Mouse (Mus musculus) skeletal muscle tissue, adult 2 months (tissue): ENCODE measurements at regions not wholly inside any gene's neighbourhood (a gene's known extent, or its start where the extent isn't known, plus 50 kb on each side); places are given as distances from the start of the nearest gene placed in this dataset.
"Not testable (repeated sequence)": the region's sequence is repeated elsewhere in the genome, so short reads cannot be mapped to it uniquely, and the experiment has no call there.

Experiments used
- DNase-seq: peaks from one replicate; pipeline ENCODE4 v3.0.0-alpha.2; 2012; ENCODE audit warnings: low read depth, low spot score

DNA sequence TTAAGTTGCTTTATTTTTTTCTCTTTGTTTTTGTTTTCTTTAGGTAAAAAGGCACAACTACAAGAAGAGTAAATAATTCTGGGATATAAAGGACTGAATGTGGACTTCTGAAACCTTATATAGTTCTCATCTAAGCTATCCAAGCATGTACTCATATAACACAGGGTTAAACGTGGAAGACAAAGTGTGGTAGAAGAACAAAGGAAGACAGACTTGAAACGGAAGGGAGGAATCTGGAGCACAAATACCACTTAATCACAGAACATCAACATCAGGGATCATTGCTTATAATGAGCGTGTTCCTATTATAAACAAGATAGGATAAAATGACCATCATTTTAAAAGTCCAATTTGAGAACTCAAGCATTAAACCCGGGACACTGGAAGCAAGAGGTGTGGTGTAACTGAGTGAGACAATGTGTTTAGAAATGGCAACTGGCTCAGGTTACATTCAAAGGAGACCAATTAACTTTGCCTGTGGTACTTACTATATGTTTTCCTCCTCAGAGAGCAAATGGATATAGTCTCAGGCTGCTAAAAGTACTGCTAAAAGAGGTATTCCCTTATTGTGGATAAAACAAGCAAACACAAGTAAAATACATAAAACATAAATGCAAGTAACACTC, 96.1 kb upstream of the Hdgfl1 start:
- DNase-seq: no peak

DNA sequence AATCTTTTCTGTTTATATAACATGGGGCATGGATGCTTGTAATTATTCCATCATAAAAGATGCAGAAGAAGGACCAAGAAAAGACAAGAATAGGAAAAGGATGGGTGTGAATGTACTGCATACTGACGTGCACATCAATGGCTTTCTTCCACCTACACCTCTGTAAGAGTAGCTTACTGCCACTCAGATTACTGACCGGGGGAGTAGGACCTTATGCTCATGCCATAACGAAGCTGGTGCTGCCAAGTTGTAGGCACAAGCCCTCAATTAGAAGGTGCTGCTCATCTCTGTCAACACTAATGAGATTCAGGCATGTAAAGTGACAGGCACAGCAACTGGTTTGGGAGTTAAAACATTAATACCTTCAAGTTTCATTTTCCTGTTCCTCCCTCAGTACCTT, 97.8 kb upstream of the Hdgfl1 start:
- DNase-seq: no peak

DNA sequence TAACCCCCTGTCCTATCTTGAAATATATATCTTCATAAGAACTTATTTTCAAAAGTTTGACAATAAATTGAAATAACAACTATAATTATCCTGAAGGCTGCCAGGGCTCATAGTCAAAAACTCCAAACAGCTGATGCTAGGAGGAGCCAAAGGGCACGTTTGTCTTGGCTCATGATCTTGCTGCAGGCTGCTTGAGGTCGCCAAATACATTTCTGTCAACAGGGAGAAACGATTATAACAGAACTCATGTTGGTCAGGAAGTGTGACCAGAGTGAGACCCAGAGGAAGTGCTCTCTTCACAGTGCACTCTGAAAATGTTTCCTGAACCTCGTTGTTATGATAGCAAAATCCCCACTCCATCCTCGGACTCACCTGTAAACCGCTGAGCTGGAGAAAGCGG, 140.9 kb upstream of the Prl start:
- DNase-seq: peak; percentile 27

DNA sequence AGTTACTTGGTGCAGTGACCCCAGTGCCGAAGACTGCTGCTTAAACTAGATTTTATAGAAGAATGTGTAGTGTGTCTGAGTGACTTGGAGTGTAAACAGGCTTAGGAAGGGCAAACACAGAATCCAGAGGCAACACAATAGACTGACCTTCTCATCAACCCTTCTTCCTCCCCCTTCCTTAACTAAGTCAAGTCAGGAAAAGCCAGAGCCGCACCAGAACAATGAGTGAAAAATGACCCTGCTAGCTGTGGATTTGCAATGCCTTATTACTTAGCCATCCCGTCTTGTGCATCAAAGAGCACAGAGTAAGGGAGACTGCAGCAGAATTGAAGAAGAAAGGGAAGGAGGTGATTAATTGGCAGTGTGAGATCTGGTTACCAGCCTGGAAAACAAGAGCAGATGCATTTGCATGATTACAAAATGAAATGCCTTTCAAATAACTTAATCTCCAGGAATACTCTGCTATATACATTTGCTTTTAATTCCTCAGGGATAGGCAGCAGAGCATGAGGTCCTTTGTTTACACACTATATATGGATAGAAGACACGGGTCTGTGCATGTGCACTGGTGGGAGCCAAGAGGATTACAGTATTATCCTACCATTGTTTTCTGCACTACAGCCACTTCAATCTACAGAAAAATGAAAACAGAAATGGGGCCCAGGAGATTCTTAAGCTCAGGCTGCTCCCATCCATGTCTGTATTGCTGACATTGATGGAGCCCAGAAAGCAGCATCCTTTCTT, 124.5 kb upstream of the Prl start:
- no peak for DNase-seq

DNA sequence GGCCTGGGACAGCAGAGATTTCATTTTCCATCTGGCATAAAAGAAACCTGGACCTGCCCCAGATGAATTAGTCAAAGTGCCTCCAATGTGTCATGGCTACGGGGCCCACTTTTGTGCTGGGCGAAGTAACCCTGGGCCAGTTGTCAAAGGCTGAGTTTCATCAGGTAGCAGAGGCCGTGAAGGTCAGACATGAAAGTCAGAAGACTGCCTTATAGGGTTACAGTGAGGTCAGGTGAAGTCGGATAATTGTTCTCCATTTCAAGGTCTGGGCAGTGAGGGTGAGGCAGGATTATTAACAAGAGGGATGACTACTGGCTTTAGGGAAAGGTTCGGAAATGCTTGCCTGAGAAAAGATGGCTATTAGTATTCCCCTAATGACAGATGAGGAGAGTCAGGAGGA, 123.5 kb upstream of the Prl start:
- DNase-seq: no peak

DNA sequence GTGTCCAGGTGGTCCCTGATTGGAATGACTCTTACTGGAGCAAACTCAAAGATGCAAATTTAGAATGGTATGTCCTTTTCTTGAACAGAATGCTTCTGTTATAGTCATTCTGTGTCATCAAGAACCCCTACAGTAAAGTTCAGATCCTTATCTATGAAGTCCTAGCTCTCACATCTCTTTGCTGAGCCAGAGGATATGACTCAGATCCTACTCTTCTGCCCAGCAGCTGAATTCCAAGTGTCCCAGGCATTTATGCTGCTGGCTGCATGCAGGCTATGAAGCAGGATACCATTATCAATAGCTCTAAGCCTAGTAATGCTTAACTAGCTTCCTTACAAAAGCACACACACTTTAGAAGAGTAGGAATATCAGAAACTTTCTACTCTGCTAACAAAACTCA, 116.9 kb upstream of the Prl start:
- DNase-seq: no peak

DNA sequence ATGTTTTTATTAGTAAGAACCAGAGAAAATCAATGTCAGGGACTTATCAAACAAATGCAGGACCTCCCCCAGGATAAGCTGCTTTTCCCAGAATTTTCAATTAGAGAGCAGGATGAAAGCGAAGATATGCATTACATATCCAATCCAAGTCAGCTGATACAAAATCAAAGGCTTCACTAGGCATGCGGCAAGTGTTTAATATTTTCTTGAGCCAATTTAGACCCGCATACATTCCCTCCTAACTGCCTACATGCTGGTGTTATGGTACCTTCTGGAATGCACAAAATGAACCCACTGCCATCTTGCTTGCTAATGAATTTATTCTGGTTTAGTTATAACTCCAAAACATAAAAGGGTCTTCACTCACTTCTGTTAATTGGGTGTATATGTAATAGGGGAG, 112.9 kb upstream of the Prl start:
- no peak for DNase-seq

DNA sequence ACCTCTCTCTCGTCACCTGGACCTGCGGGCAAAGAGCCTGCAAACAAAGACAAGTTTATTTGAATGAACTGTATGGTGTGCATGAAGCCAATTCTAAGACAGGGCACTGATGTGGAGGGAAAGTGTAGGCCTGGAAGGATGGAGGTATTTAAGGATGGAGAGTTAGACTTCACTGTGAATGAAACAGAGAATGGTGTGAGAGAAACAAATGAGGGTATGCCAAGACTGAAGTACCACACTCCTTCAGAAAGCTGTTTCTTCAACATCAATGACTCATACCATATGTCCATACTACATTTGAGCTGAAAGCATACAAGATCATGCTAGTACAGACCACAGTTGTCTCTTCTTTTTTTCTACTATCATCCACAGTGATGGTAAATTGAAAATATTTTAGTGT, 105.9 kb upstream of the Prl start:
- DNase-seq: no peak

DNA sequence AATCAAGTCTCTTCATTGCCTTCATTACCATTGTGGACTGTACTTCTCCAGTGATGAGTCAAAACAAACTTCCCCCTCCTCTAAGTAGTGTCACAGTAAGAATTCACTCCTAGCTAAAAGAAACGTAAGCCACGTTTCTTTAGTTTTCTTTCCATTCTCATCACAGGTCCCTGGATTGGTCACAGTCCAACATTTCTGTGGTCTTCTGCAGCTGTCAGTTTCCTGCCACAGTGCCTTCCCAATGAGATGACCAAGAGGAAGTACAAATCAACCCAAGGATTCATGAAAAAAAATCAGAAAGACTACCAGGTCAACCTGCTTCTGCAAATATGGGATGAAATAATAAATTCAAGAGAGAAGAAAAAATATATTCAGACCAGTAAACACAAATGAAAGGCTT, 103.5 kb upstream of the Prl start:
- no peak for DNase-seq

DNA sequence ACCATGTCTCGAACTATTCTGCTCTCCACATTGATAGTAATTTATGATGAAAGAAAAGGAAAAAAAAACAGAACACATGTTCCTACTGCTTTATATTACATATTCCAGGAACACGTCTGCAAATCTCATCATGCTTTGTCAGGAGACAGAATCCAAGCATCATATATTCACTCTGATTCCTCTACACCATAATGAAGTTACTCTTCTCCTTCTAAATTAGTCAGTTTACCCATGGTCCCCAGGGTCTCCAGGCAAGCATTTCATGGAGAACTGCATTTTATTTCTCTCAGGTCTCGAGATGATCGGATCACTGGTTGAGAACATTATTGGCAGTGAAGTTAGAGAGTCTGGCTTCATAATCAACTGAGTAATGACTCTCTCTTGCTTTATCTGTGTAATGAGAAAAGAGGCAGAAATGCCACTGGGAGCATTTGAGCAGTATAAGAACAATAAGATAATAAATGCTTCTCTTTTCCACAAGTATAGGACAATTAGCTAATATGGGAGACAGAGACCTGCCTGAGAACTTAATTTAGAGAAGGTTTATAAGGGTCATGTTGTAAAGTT, 97.8 kb upstream of the Prl start:
- DNase-seq: no peak

DNA sequence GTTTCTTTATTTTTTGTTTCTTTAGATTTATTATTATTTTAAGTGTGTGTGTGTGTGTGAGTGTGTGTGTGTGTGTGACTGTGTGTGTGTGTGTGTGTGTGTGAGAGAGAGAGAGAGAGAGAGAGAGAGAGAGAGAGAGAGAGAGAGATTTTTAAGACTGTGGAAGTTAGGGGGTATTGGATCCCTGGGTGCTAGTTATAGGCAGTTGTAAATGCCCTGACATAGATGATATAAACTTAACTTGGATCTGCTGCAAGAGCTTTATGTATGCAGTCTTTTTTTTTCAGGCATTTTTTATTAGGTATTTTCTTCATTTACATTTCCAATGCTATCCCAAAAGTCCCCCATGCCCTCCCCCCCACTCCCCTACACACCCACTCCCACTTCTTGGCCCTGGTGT, 96.8 kb upstream of the Prl start:
- DNase-seq: not testable (repeated sequence)

DNA sequence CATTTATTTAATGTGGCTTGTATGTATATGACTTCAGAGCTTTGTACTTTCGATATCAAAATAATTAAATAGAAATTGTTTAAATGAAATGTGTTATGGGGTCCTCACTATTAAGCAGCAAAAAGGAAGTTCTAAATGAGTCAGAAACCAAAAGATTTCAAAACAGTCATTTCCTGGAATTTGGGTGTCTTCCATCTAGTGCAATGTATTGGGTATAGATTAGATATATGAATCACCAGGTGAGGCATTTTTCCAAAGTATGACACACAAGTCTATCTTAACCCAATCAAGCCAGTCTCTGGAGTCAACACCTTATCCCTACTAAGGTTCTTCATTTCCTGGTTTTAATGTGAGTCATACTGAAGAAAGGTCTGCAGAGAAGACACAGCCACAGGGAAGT, 81.3 kb upstream of the Prl start:
- DNase-seq: no peak

DNA sequence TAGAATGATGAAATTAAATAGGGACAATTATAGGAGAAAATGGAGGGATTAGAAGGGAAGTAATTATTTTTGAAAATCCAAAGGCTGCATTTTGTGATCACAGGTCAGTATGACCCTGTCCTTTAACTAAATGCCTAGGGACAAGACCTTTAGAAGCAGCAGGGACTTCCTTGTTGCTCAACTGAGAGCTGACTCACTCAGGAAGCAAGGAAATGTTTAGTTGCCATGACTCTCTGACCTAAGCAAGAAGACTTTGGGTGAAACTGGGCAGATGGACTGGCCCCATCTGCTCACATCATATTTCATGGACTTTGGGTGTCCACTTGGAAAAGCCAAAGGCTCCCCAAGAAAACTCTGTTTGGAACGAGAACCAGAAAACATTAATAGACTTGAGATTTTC, 76.9 kb upstream of the Prl start:
- DNase-seq: peak; percentile 2
